22 mouse cellular contexts compared by ENCODE assay signal in genomic region chr13:15891403-15891802, GRCm38 (mm10).
DNase-seq lines count a peak whose midpoint lies in the region; ATAC-seq and TF ChIP-seq lines count a peak whose summit lies in the region.
"Had no signal": no experiment of that assay in that cellular context is flagged by ENCODE, and none has a peak within 500 bp of the region (broad histone marks: within the 10 kb centered on the region; RNA-seq: fewer than 3 reads in every experiment).

No protein-coding gene starts in this region.

- intact Hi-C loops in left cerebral cortex, adult 2 months (cut with DNase I), result no loop called here

- H3K4me3 ChIP-seq in left cerebral cortex, adult 2 months, result no peak overlapping the region
- H3K4me3 ChIP-seq: embryonic facial prominence, embryonic 13.5 days; embryonic facial prominence, embryonic 15.5 days; erythroblast, embryonic 14.5 days; forebrain, embryonic 10.5 days; forebrain, embryonic 12.5 days had no signal

- peak; percentile 65 for ATAC-seq in common myeloid progenitor, adult 5-6 weeks (replicated peaks; ENCODE audit: low read depth, poor library complexity, severe bottlenecking)
- peak; percentile 91 for ATAC-seq in megakaryocyte, adult 5-6 weeks (ENCODE audit: poor library complexity, severe bottlenecking)
- ATAC-seq: forebrain, embryonic 14.5 days; forebrain, embryonic 16.5 days had no signal

- no peak for TF ChIP-seq CTCF in left cerebral cortex, adult 2 months (IDR thresholded peaks at IDR 0.05)

- no peak overlapping the region for H3K27ac ChIP-seq in left cerebral cortex, adult 2 months
- H3K27ac ChIP-seq: embryonic facial prominence, embryonic 13.5 days; embryonic facial prominence, embryonic 15.5 days; forebrain, embryonic 10.5 days; forebrain, embryonic 12.5 days had no signal

- no peak for DNase-seq in left cerebral cortex, adult 2 months (ENCODE audit: extremely low spot score in 1 of 2, low spot score in 2 of 2)
- no peak for DNase-seq in right cerebral cortex, postnatal 36 days (ENCODE audit: low spot score in 2 of 2)
- no peak for DNase-seq in B cell, adult 2 months
- DNase-seq: adrenal gland, adult 2 months; adrenal gland, postnatal 10 days; adrenal gland, postnatal 25 days; cerebellum, adult 11 months; cerebellum, adult 18-20 months; cerebellum, adult 8-10 months; cerebellum, adult 9-11 months; cerebellum, postnatal 14 days; cerebellum, postnatal 36 days; embryo, embryonic 11 days had no signal
